Mouse (Mus musculus) liver, embryonic 14.5 days (tissue): Measurements from ENCODE around the gene Ewsr1.

Source experiments
- CTCF ChIP-seq: IDR thresholded peaks from 2 replicates; pipeline ENCODE4 v1.5.1; 2016; ENCODE audit warnings: antibody characterized with exemption, low read depth, control low read depth
- EP300 ChIP-seq: IDR thresholded peaks from 2 replicates; pipeline ENCODE4 v1.6.1; 2016; ENCODE audit warnings: antibody characterized with exemption, low read depth

- TF ChIP-seq CTCF (no peak), EP300 (no peak)
Measured at GRCm38 (mm10) chr11:5025108-5025507, 74.0 kb downstream of the Ewsr1 start.
